Mouse (Mus musculus): ENCODE results near the gene Frmd4b. TPM values are rescaled to one million over a fixed set of nuclear protein-coding genes. Genes with fewer than 3 reads are reported as not detected.

Gene Frmd4b
- total and polyA plus RNA-seq, 3 experiments, result 0.13 to 0.70 (median 0.13) TPM

DNA sequence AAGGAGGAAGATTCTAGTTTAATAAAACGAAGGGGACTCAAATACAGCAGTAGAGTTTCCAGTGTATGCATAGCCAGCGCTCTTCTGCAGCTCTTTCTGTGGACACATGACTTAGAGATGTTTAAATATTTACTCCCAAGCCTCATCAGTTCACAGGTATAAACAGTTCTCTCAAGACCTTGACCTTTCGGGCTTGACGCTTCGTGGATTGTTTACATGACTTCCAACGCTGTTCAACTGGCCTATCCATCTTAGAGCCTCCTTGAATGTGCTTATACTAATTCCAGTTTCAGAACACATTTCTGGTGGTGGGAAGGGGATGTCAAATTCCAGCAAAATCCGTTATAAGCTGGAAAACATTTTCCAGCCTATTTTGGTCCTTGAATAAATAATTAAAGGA is 203.9 kb downstream of the Frmd4b start:
- Histone ChIP-seq H3K79me2 (replicated peaks; ENCODE audit: control insufficient read depth, extremely low read depth, insufficient read depth, poor library complexity, severe bottlenecking) (no peaks in the 10 kb centered on the region), H3K4me1 (ENCODE audit: control insufficient read depth in 1 of 2, insufficient read depth in 2 of 2) (no peaks in the 10 kb centered on the region), H3K4me2 (ENCODE audit: insufficient read depth, low read depth, poor library complexity, severe bottlenecking) (no peak overlapping the region), H3K27me3 (replicated peaks) (no peaks in the 10 kb centered on the region), H3K27ac (ENCODE audit: insufficient read depth, low read depth) (no peak overlapping the region), H3K36me3 (replicated peaks in 1 of 2; ENCODE audit: control insufficient read depth in 1 of 2, insufficient read depth in 1 of 2, low read length in 1 of 2) (no peaks in the 10 kb centered on the region), H3K9ac (ENCODE audit: insufficient read depth, low read depth) (no peak overlapping the region), H3K9me3 (replicated peaks; ENCODE audit: low read length) (no peaks in the 10 kb centered on the region), H3K4me3 (replicated peaks in 1 of 3; ENCODE audit: low read depth in 2 of 3, low read length in 2 of 3, poor library complexity in 1 of 3) (no peak overlapping the region)
- in situ Hi-C loops (cut with MboI; ENCODE audit: low pct_ligation_motif_present, low pct_unique_long_range_greater_than_20kb, low sequenced_read_pairs) (no loop called here), dilution Hi-C loops (cut with MboI; ENCODE audit: extremely low pct_ligation_motif_present, extremely low pct_unique_long_range_greater_than_20kb, low sequenced_read_pairs) (no loop called here)
- no peak for DNase-seq (ENCODE audit: extremely low read depth)
- TF ChIP-seq SIN3A (IDR thresholded peaks at IDR 0.05; ENCODE audit: low read length) (no peak), MXI1 (IDR thresholded peaks at IDR 0.05; ENCODE audit: low read depth, low read length) (no peak), ZNF384 (IDR thresholded peaks at IDR 0.05; ENCODE audit: low read depth, low read length) (no peak), RCOR1 (conservative IDR thresholded peaks at IDR 0.05; ENCODE audit: low read depth, low read length) (no peak)

DNA sequence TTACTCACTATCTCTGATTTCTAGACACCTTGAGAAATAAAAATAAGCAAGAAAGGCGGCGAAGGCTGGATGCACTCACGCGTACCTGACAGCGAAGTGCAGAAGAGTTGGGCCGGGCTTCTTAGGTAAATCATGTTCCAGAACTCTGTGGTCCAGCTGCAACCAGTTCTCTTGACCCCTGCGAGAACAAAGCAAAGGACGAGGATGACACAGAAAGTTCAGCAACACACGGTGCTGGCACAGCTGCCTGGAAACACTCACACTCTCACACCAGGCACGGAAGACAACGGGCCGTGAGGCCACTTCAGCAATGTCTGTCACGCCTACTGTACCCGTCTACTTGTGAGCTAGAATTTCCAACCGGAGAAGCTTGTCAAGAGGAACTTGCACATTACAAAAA is 204.9 kb downstream of the Frmd4b start:
- H3K79me2 ChIP-seq (replicated peaks; ENCODE audit: control insufficient read depth, extremely low read depth, insufficient read depth, poor library complexity, severe bottlenecking), result no peaks in the 10 kb centered on the region
- no peak overlapping the region for H3K9ac ChIP-seq (ENCODE audit: insufficient read depth, low read depth)
- no peak for TF ChIP-seq MAX (IDR thresholded peaks at IDR 0.05; ENCODE audit: low read length)
- no peak for TF ChIP-seq CTCF (conservative IDR thresholded peaks at IDR 0.05 in 1 of 2, IDR thresholded peaks at IDR 0.05 in 1 of 2; ENCODE audit: low read depth in 2 of 2, low read length in 2 of 2)
- TF ChIP-seq RCOR1 (conservative IDR thresholded peaks at IDR 0.05; ENCODE audit: low read depth, low read length), result no peak
- no peak for TF ChIP-seq TCF12 (IDR thresholded peaks at IDR 0.05; ENCODE audit: low read depth, low read length)
- no peak for TF ChIP-seq ZKSCAN1 (IDR thresholded peaks at IDR 0.05; ENCODE audit: borderline replicate concordance, low read depth, low read length)
- TF ChIP-seq ELF1 (IDR thresholded peaks at IDR 0.05; ENCODE audit: low read depth, low read length), result no peak
- TF ChIP-seq HCFC1 (IDR thresholded peaks at IDR 0.05; ENCODE audit: low read depth, low read length), result no peak
- H3K27me3 ChIP-seq (replicated peaks), result no peaks in the 10 kb centered on the region
- H3K27ac ChIP-seq (ENCODE audit: insufficient read depth, low read depth), result no peak overlapping the region
- no peak for DNase-seq (ENCODE audit: extremely low read depth)
- no peak overlapping the region for H3K4me3 ChIP-seq (replicated peaks in 1 of 3; ENCODE audit: low read depth in 2 of 3, low read length in 2 of 3, poor library complexity in 1 of 3)
- H3K4me2 ChIP-seq (ENCODE audit: insufficient read depth, low read depth, poor library complexity, severe bottlenecking), result no peak overlapping the region
- in situ Hi-C loops (cut with MboI; ENCODE audit: low pct_ligation_motif_present, low pct_unique_long_range_greater_than_20kb, low sequenced_read_pairs), result no loop called here
- no peaks in the 10 kb centered on the region for H3K36me3 ChIP-seq (replicated peaks in 1 of 2; ENCODE audit: control insufficient read depth in 1 of 2, insufficient read depth in 1 of 2, low read length in 1 of 2)
- dilution Hi-C loops (cut with MboI; ENCODE audit: extremely low pct_ligation_motif_present, extremely low pct_unique_long_range_greater_than_20kb, low sequenced_read_pairs), result no loop called here
- H3K4me1 ChIP-seq (ENCODE audit: control insufficient read depth in 1 of 2, insufficient read depth in 2 of 2), result no peaks in the 10 kb centered on the region
- H3K9me3 ChIP-seq (replicated peaks; ENCODE audit: low read length), result no peaks in the 10 kb centered on the region

DNA sequence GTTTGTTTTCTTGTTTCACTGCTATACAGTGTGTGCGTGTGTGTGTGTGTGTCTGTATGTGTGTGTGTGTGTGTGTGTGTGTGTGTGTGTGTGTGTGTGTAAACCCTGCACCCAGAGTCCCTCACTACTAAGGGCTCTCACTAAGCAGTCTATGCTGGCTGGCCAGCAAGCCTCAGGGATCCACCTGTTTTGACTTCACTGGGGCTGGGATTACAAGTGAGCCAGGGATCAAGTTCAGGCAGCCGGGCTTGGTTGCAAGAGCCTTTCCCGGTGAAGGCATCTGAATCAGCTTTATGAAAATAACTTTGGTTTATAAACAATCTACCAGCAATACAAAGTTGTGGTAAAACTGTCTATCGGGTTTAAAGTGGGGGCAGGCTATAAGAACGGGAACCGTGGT is 206.0 kb downstream of the Frmd4b start:
- Histone ChIP-seq H3K27me3 (replicated peaks) (no peaks in the 10 kb centered on the region), H3K9ac (ENCODE audit: insufficient read depth, low read depth) (no peak overlapping the region), H3K4me3 (replicated peaks in 1 of 3; ENCODE audit: low read depth in 2 of 3, low read length in 2 of 3, poor library complexity in 1 of 3) (no peak overlapping the region), H3K27ac (ENCODE audit: insufficient read depth, low read depth) (no peak overlapping the region), H3K4me1 (ENCODE audit: control insufficient read depth in 1 of 2, insufficient read depth in 2 of 2) (no peaks in the 10 kb centered on the region), H3K79me2 (replicated peaks; ENCODE audit: control insufficient read depth, extremely low read depth, insufficient read depth, poor library complexity, severe bottlenecking) (no peaks in the 10 kb centered on the region), H3K4me2 (ENCODE audit: insufficient read depth, low read depth, poor library complexity, severe bottlenecking) (no peak overlapping the region), H3K9me3 (replicated peaks; ENCODE audit: low read length) (no peaks in the 10 kb centered on the region), H3K36me3 (replicated peaks in 1 of 2; ENCODE audit: control insufficient read depth in 1 of 2, insufficient read depth in 1 of 2, low read length in 1 of 2) (no peaks in the 10 kb centered on the region)
- dilution Hi-C loops (cut with MboI; ENCODE audit: extremely low pct_ligation_motif_present, extremely low pct_unique_long_range_greater_than_20kb, low sequenced_read_pairs) (no loop called here), in situ Hi-C loops (cut with MboI; ENCODE audit: low pct_ligation_motif_present, low pct_unique_long_range_greater_than_20kb, low sequenced_read_pairs) (no loop called here)
- TF ChIP-seq TBP (conservative IDR thresholded peaks at IDR 0.05; ENCODE audit: low read depth, low read length) (no peak), NELFE (IDR thresholded peaks at IDR 0.05; ENCODE audit: low read depth, low read length) (no peak), KAT2A (IDR thresholded peaks at IDR 0.05; ENCODE audit: insufficient replicate concordance, low read length) (no peak), MAX (IDR thresholded peaks at IDR 0.05; ENCODE audit: low read length) (no peak), POLR2AphosphoS2 (IDR thresholded peaks at IDR 0.05; ENCODE audit: low read depth, low read length) (no peak), ZKSCAN1 (IDR thresholded peaks at IDR 0.05; ENCODE audit: borderline replicate concordance, low read depth, low read length) (no peak), EP300 (IDR thresholded peaks at IDR 0.05; ENCODE audit: low read length) (no peak), USF2 (conservative IDR thresholded peaks at IDR 0.05; ENCODE audit: low read depth, low read length) (no peak)
- DNase-seq (ENCODE audit: extremely low read depth), result no peak

All from CH12.LX (cell line).